Mouse (Mus musculus): ENCODE measurements around the gene Commd9. TPM values are rescaled to one million over a fixed set of nuclear protein-coding genes. Genes with fewer than 3 reads are reported as not detected.

The Commd9 gene
- polyA plus RNA-seq, 1 experiment from 2014 or later, result 29.0 TPM

DNA sequence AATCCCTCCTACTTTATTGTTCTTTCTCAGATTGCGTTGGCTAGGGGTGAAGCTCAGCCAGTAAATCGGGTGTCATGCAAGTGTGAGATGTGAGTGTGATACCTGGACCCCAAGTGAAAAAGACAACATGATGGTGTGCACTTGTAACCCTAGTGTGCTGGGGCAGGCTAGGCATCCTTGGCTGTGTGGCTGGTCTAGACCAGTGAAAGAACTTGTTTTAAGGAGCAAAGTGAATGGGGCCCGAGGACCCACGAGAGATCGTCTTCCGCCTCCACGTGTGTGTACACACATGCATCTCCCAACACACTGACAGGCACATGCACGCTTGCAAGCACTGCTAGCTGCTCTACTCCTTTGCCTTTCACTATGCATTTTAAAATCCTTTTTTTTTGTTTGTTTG lies 2.8 kb downstream of the Commd9 start:
- Histone ChIP-seq H3K4me3 (no peak overlapping the region), H3K27me3 (replicated peaks) (no peaks in the 10 kb centered on the region), H3K36me3 (no peaks in the 10 kb centered on the region), H3K9me3 (replicated peaks) (no peaks in the 10 kb centered on the region), H3K4me1 (peaks cover 24% of the 10 kb centered on the region), H3K27ac (no peak overlapping the region), H3K9ac (no peak overlapping the region), H3K4me2 (no peak overlapping the region)
- WGBS (ENCODE audit: insufficient replicate concordance), result 87% methylated on average over 8 of the region's 8 CpGs
- no peak for ATAC-seq

- Histone ChIP-seq H3K4me2 (no peak overlapping the region), H3K9ac (no peak overlapping the region), H3K4me3 (no peak overlapping the region), H3K27me3 (replicated peaks) (no peaks in the 10 kb centered on the region), H3K36me3 (peaks cover 10% of the 10 kb centered on the region), H3K4me1 (peaks cover 14% of the 10 kb centered on the region), H3K27ac (no peak overlapping the region), H3K9me3 (replicated peaks) (no peaks in the 10 kb centered on the region)
- 57% methylated on average over 7 of the region's 7 CpGs for WGBS (ENCODE audit: insufficient replicate concordance)
- no peak for ATAC-seq
These were observed 5.1 kb downstream of the Commd9 start for GRCm38 (mm10) chr2:101891143-101891542.

DNA sequence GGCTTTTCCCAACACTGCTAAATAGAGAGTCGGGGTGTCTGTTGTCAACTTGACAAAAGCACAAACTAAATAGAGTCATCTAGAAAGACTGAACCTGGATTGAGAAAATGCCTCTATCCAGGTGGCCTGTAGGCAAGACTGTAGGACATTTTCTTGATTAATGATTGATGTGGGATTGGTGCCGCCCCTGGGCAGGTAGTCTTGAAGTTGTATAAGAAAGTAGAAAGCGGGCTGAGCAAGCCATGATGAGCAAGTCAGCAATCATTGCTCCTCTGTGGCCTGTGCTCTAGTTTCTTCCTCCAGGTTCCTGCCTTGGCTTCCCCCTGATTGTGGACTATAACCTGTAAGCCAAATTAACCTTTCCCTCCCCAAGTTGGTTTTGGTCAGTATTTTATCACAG lies 8.1 kb downstream of the Commd9 start:
- H3K4me1 ChIP-seq, result 0 out of 2 replicates have a peak, but pooled peaks cover 4% of the 10 kb centered on the region
- WGBS (ENCODE audit: insufficient replicate concordance), result 84% methylated on average over 3 of the region's 3 CpGs
- H3K27me3 ChIP-seq (replicated peaks), result no peaks in the 10 kb centered on the region
- H3K4me3 ChIP-seq, result no peak overlapping the region
- peaks cover 25% of the 10 kb centered on the region for H3K36me3 ChIP-seq
- no peak for ATAC-seq
- no peak overlapping the region for H3K9ac ChIP-seq
- no peaks in the 10 kb centered on the region for H3K9me3 ChIP-seq (replicated peaks)
- H3K27ac ChIP-seq, result no peak overlapping the region
- no peak overlapping the region for H3K4me2 ChIP-seq

DNA sequence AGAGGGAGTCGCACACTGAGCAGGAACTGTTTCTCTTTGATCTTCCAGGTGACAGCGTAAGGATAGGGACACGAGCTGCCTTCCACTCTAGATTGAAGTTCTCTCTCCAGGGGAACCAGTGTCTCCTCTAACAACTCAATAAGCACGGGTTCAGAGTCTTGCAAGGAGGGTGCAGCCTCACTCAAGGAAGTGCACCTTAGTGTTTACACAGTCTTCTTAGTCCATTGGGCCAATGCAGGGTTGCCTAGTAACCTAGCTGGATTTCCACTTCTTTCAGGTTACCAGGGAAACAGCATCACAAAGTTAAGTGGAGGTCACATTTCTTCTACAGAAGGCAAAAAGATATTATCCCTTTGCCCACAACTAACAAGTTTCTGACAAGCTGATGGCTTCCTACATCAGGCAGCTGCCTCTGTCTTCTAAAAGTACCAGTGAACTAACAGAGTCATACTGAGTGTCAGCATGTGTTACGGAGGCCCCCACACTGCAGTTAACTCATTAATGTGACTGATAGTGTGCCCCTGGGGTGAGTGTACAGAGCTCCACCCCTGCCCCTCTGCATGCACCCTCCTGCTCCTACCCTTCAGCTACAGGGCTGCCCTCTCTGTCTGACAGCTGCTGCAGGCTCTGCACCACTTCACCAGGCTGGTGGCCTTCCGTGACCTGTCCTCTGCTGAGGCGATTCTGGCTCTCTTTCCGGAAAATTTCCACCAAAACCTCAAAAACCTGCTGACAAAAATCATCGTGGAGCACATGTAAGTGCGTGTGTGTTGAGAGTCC lies 10.6 kb downstream of the Commd9 start:
- WGBS (ENCODE audit: insufficient replicate concordance), result 75% methylated on average over 10 of the region's 10 CpGs
- no peak for ATAC-seq
- no peak overlapping the region for H3K27ac ChIP-seq
- H3K27me3 ChIP-seq (replicated peaks), result no peaks in the 10 kb centered on the region
- no peaks in the 10 kb centered on the region for H3K9me3 ChIP-seq (replicated peaks)
- no peak overlapping the region for H3K4me2 ChIP-seq
- H3K4me3 ChIP-seq, result no peak overlapping the region
- H3K4me1 ChIP-seq, result no peaks in the 10 kb centered on the region
- H3K36me3 ChIP-seq, result peaks cover 39% of the 10 kb centered on the region
- H3K9ac ChIP-seq, result no peak overlapping the region

GRCm38 (mm10) chr2:101902196-101902595 lies 16.1 kb downstream of the Commd9 start:
- Histone ChIP-seq H3K36me3 (peaks cover 21% of the 10 kb centered on the region), H3K27ac (no peak overlapping the region), H3K4me1 (peaks cover 3% of the 10 kb centered on the region; the same call in 1 of the 2 replicates), H3K4me2 (no peak overlapping the region), H3K27me3 (replicated peaks) (no peaks in the 10 kb centered on the region), H3K9ac (no peak overlapping the region), H3K9me3 (replicated peaks) (no peaks in the 10 kb centered on the region), H3K4me3 (no peak overlapping the region)
- 83% methylated on average over 4 of the region's 4 CpGs for WGBS (ENCODE audit: insufficient replicate concordance)
- no peak for ATAC-seq

DNA sequence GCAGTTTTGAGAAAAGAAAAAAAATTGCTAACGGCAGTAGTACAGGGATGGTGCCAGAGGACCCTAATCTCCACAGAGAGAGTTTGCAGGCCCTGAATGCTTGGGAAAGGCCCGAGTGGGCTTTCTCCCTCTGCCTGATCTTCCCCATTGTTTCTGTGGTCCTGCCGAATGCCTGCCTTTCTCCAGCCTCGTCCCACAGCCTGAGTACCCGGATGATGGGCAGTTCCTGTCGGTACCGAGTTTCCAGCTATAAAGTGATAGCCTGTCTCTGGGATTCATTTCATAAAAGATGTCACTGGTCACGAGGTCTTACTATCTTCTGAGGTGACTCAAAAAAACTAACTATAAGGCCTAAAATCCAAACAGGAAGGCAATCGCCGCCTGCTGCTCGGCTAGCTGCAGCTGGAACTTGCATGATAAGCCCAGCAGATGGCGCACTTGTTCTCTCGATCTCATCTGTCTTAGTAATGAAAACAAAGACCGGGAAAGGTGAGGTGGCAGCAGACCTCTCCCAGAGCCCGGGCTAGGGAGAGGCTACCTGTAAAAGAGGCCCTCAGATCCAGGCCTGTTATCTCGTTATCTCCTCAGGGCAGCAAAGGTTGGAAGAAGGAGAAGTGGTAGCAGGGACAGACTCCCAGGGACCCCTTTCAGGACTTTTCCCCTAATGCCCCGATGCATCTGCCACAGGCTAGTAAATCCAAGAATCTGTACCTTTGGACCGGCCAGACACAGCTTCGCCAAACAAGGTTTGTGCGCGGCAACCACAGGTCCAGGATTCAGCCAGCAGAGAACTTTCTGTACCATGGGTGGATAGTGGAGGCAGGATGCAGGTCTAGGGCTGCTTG lies 19.7 kb downstream of the Commd9 start:
- peak overlapping the region; percentile 50 for H3K4me2 ChIP-seq
- no peaks in the 10 kb centered on the region for H3K9me3 ChIP-seq (replicated peaks)
- no peak overlapping the region for H3K9ac ChIP-seq
- H3K27ac ChIP-seq, result no peak overlapping the region
- H3K27me3 ChIP-seq (replicated peaks), result no peaks in the 10 kb centered on the region
- ATAC-seq, result peak; percentile 53
- H3K4me3 ChIP-seq, result no peak overlapping the region
- peaks cover 10% of the 10 kb centered on the region for H3K36me3 ChIP-seq
- 25% methylated on average over 21 of the region's 21 CpGs for WGBS (ENCODE audit: insufficient replicate concordance)
- H3K4me1 ChIP-seq, result peaks cover 8% of the 10 kb centered on the region; the same call in 1 of the 2 replicates

GRCm38 (mm10) chr2:101906379-101906690 lies 20.3 kb downstream of the Commd9 start:
- no peak for ATAC-seq
- Histone ChIP-seq H3K4me1 (peaks cover 8% of the 10 kb centered on the region; the same call in 1 of the 2 replicates), H3K9me3 (replicated peaks) (no peaks in the 10 kb centered on the region), H3K4me3 (no peak overlapping the region), H3K4me2 (peak overlapping the region; percentile 50; the same call in 1 of the 2 replicates), H3K27me3 (replicated peaks) (no peaks in the 10 kb centered on the region), H3K36me3 (peaks cover 4% of the 10 kb centered on the region), H3K9ac (no peak overlapping the region), H3K27ac (no peak overlapping the region)
- WGBS (ENCODE audit: insufficient replicate concordance), result 57% methylated on average over 5 of the region's 5 CpGs

DNA sequence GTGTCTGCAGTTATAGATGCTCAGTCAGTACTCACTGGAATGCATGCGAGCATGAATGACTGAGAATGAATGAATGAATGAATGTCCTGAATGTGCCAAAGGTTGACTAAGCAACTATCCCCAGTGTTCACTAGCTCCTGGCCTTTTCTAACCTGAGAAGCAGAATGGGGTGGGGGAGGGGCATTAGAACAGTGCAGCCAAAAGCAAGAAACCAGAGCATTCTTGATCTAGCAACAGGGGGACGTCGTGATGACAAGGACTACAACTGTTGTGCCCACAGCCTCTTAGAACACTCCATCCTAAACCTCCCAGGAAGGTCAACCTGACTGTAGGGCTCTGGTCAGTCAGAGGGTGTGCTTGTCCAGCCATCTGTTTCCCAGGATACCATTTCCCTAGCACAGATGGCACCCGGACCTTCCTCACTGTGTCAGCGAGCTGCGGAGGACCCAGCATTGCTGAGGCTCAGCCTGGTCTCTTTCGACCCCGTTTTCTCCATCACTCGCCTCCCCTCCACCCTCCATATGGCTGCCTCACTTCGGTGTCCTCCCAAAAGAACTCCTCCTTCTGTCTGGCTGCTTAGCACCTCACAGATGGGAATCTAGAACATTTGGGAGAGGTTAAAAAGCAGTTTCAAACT lies 21.5 kb downstream of the Commd9 start:
- 70% methylated on average over 10 of the region's 10 CpGs for WGBS (ENCODE audit: insufficient replicate concordance)
- ATAC-seq, result no peak

GRCm38 (mm10) chr2:101908773-101909172 lies 22.7 kb downstream of the Commd9 start:
- Histone ChIP-seq H3K4me2 (no peak overlapping the region), H3K9ac (no peak overlapping the region), H3K9me3 (replicated peaks) (no peaks in the 10 kb centered on the region), H3K4me3 (no peak overlapping the region), H3K27me3 (replicated peaks) (no peaks in the 10 kb centered on the region), H3K27ac (no peak overlapping the region), H3K4me1 (peaks cover 8% of the 10 kb centered on the region; the same call in 1 of the 2 replicates), H3K36me3 (no peaks in the 10 kb centered on the region)
- no peak for ATAC-seq
- 46% methylated on average over 13 of the region's 13 CpGs for WGBS (ENCODE audit: insufficient replicate concordance)

More for the DNA sequence above, 21.5 kb downstream of the Commd9 start:
- H3K27me3 ChIP-seq (replicated peaks), result no peaks in the 10 kb centered on the region
- no peak overlapping the region for H3K4me2 ChIP-seq
- no peaks in the 10 kb centered on the region for H3K9me3 ChIP-seq (replicated peaks)
- no peak overlapping the region for H3K27ac ChIP-seq
- no peak overlapping the region for H3K4me3 ChIP-seq
- H3K4me1 ChIP-seq, result peaks cover 8% of the 10 kb centered on the region; the same call in 1 of the 2 replicates
- no peaks in the 10 kb centered on the region for H3K36me3 ChIP-seq
- no peak overlapping the region for H3K9ac ChIP-seq

DNA sequence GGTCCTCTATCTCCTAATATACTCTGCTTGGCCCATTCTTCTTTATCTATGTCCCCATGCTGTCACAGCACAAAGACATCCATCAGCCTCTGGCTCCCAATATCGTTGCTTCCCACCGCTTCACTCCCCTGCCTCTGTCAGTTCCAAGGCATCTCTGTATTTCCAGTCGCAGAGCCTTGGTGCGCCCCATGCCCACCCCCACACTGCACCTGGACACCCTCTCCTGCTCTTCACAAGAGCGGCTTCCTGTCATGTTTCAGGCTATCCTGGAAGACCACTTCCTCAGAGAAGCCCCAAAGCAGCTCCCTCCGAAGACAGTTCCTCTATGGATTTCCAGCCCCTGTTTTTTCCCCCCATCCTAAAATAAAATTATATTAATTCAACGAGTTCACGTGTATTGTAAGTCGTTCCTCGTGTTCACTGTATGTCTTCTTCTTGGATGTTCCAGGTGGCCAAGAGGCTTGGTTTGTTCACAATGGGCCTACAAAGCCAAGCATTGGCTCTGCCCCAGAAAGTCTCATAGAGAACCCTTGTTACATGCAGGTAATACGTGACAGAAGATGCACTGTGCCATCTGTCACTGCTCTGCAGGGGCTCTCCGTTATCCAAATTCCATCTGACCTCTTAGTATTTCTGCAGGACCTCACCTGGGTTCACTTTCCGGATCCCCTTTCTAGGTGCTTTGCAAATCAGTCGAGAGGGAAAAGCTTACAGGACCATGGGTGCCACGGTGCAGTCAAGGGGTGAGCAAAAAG lies 23.5 kb downstream of the Commd9 start:
- Histone ChIP-seq H3K4me2 (no peak overlapping the region), H3K4me1 (peaks cover 8% of the 10 kb centered on the region; the same call in 1 of the 2 replicates), H3K36me3 (no peaks in the 10 kb centered on the region), H3K9ac (no peak overlapping the region), H3K9me3 (replicated peaks) (no peaks in the 10 kb centered on the region), H3K4me3 (no peak overlapping the region), H3K27me3 (replicated peaks) (no peaks in the 10 kb centered on the region), H3K27ac (no peak overlapping the region)
- ATAC-seq, result no peak
- WGBS (ENCODE audit: insufficient replicate concordance), result 69% methylated on average over 15 of the region's 15 CpGs

DNA sequence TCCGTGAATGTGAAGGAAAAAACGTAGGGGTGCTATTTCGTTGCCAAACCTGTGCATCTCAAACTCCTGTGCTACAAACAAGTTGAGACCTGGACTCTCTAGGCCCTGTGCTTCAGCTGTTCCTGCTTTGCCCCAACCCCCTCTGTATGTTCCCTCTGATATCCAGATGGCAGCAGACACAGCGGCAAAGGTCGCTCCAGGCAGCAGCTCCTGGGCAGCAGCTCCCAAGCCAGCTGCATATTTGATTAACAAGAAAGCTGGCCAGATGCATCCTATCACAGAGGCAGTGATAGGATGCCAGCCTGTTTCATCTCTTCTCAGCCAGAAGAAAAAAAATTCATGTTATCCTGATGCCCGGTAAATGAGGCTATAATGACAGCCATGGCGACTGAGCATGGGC lies 32.5 kb downstream of the Commd9 start:
- no peaks in the 10 kb centered on the region for H3K27me3 ChIP-seq (replicated peaks)
- no peak overlapping the region for H3K4me3 ChIP-seq
- H3K9ac ChIP-seq, result no peak overlapping the region
- 73% methylated on average over 7 of the region's 7 CpGs for WGBS (ENCODE audit: insufficient replicate concordance)
- ATAC-seq, result no peak
- H3K36me3 ChIP-seq, result no peaks in the 10 kb centered on the region
- H3K9me3 ChIP-seq (replicated peaks), result no peaks in the 10 kb centered on the region
- H3K4me2 ChIP-seq, result no peak overlapping the region
- 0 out of 2 replicates have a peak, but pooled peaks cover 4% of the 10 kb centered on the region for H3K4me1 ChIP-seq
- no peak overlapping the region for H3K27ac ChIP-seq
